Mouse (Mus musculus): Measurements from ENCODE around the gene Cops7b. TPM values are rescaled to one million over a fixed set of nuclear protein-coding genes. Genes with fewer than 3 reads are reported as not detected.
"Not testable (repeated sequence)": the region's sequence is repeated elsewhere in the genome, so short reads cannot be mapped to it uniquely, and the experiment has no call there.

The Cops7b gene
- polyA plus RNA-seq (2014; fragmentation: Nextera tagmentation; extraction: Ambion mirVana): 55.6 and 56.7 TPM in 2 replicates

DNA sequence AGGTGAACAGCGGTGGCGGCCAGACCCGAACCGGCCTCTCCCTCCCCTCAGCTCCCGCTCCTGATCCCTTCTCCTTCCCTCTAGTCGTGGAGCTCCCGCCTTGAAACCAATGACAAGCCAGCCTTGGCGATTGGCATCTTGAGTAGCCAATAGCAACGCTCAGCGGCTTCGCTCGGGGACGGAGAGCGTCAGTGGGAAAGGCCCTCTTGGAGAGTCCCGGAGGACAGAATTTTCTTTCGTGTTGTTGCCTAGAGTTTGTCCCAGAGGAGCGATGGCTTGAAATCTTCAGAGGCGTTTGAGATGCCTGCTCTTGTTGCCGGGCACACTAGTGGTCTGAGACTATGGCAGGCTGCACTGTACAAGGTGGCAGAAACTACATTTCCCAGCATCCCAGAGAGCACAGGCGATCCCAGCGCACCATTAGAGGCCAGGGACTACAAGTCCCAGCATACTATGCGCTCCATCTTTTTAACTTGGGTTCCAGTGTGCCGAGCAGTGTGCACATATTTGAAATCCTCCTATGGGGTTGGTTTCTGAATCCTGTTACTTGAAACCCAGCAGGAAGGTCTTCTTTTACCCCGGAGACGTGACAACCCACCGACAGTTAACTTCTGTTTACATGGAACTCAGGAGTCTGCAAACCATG is at the start of gene Cops7b, which contains the start of gene Pde6d:
Cops7b (plus strand) TSS at position 454 of the 646 bp plus-strand sequence.
Pde6d (minus strand) TSS at position 179 of the 646 bp plus-strand sequence.
- 0% methylated on average over 26 of the region's 26 CpGs for WGBS

DNA sequence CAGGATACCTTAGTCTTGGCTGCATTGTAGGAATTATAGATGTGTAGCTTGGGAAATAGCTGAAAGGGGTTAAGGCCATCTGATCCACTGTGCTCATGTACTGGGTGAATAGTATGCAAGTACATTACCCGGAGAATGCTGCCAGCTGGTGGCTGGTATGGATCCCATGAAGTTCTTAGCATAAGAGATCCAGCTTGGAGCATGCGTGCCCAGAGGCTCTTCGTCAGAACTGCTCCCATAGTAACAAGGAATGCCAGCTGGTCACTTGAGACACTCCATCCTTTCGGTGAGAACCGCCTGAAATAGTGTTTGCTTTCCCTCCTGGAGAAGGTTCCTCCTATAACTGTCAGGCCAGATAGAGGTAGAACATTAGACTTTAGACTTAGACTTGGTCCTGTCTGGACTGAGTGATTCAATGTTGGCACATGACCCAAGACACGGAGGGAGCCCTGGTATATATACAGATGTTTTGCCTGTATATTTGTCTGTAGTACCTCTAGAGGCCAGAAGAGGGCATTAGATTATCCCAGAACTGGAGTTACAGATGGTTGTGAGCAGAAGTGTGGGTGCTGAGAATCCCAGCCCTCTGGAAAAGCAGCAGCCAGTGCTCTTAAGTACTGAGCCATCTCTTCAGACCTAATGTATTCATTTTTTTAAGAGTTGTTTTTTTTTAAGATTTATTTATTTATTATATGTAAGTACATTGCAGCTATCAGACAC is 49.1 kb upstream of the Cops7b start:
- ATAC-seq (ENCODE audit: low FRiP score, low TSS enrichment) (no peak), DNase-seq (peak; percentile 18)
- H3K9ac ChIP-seq (replicated peaks; ENCODE audit: low read length): no peak overlapping the region
- no peak overlapping the region for H3K4me3 ChIP-seq (replicated peaks; ENCODE audit: low read depth, low read length)
- no peak overlapping the region for H3K27ac ChIP-seq (replicated peaks; ENCODE audit: low read depth, low read length)
- no peaks in the 10 kb centered on the region for H3K27me3 ChIP-seq (ENCODE audit: control insufficient read depth, insufficient read depth, low read length)
- peaks cover 33% of the 10 kb centered on the region for H3K36me3 ChIP-seq (ENCODE audit: control insufficient read depth, insufficient read depth, low read length)
- H3K4me1 ChIP-seq (ENCODE audit: control insufficient read depth, insufficient read depth, low read length): peaks cover 25% of the 10 kb centered on the region
- H3K4me2 ChIP-seq (ENCODE audit: low read length): no peak overlapping the region
- H3K9me3 ChIP-seq (ENCODE audit: control insufficient read depth, low read length): no peaks in the 10 kb centered on the region
- 85% methylated on average over 6 of the region's 6 CpGs for WGBS

More for the DNA sequence above, at the start of gene Cops7b, which contains the start of gene Pde6d:
- Histone ChIP-seq H3K27ac (replicated peaks; ENCODE audit: low read depth, low read length) (peak within 1 kb of the TSS; percentile 77), H3K9ac (replicated peaks; ENCODE audit: low read length) (peak within 1 kb of the TSS; percentile 88), H3K27me3 (ENCODE audit: control insufficient read depth, insufficient read depth, low read length) (no peaks in the 10 kb centered on the region), H3K4me2 (ENCODE audit: low read length) (peak within 1 kb of the TSS; percentile 80), H3K9me3 (ENCODE audit: control insufficient read depth, low read length) (no peaks in the 10 kb centered on the region), H3K4me3 (replicated peaks; ENCODE audit: low read depth, low read length) (peak within 1 kb of the TSS; percentile 91), H3K4me1 (ENCODE audit: control insufficient read depth, insufficient read depth, low read length) (peaks cover 11% of the 10 kb centered on the region), H3K36me3 (ENCODE audit: control insufficient read depth, insufficient read depth, low read length) (no peaks in the 10 kb centered on the region)
- ATAC-seq (ENCODE audit: low FRiP score, low TSS enrichment): peak; percentile 97
- DNase-seq: peak; percentile 97

DNA sequence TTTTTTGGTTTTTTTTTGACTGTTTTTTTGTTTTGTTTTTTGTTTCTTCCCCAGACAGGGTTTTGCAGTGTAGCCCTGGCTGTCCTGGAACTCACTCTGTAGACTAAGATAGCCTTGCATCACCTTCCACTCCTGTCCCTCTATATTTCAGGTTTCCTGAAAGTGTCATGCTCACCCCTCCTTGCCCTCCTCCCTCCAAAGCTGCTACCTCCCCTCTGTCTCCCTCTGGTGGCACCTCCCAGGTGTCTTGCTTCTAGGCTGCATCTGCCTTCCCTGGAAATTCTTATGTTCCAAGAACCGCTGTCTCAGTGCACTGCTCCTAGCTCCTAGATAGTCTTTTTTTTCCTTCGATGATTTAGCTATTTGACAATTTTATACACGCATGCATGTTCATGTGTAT is 44.3 kb upstream of the Cops7b start:
- peaks cover 26% of the 10 kb centered on the region for H3K36me3 ChIP-seq (ENCODE audit: control insufficient read depth, insufficient read depth, low read length)
- no peak overlapping the region for H3K4me3 ChIP-seq (replicated peaks; ENCODE audit: low read depth, low read length)
- no peaks in the 10 kb centered on the region for H3K4me1 ChIP-seq (ENCODE audit: control insufficient read depth, insufficient read depth, low read length)
- 74% methylated on average over 3 of the region's 3 CpGs for WGBS
- peak; percentile 15 for DNase-seq
- no peak overlapping the region for H3K27ac ChIP-seq (replicated peaks; ENCODE audit: low read depth, low read length)
- no peaks in the 10 kb centered on the region for H3K9me3 ChIP-seq (ENCODE audit: control insufficient read depth, low read length)
- no peak overlapping the region for H3K9ac ChIP-seq (replicated peaks; ENCODE audit: low read length)
- no peak for ATAC-seq (ENCODE audit: low FRiP score, low TSS enrichment)
- H3K4me2 ChIP-seq (ENCODE audit: low read length): no peak overlapping the region
- no peaks in the 10 kb centered on the region for H3K27me3 ChIP-seq (ENCODE audit: control insufficient read depth, insufficient read depth, low read length)

GRCm38 (mm10) chr1:86539583-86539982 is 43.1 kb upstream of the Cops7b start:
- not testable (repeated sequence) for H3K27ac ChIP-seq (replicated peaks; ENCODE audit: low read depth, low read length); H3K4me1 ChIP-seq (ENCODE audit: control insufficient read depth, insufficient read depth, low read length); ATAC-seq (ENCODE audit: low FRiP score, low TSS enrichment); H3K27me3 ChIP-seq (ENCODE audit: control insufficient read depth, insufficient read depth, low read length); H3K4me3 ChIP-seq (replicated peaks; ENCODE audit: low read depth, low read length); H3K9me3 ChIP-seq (ENCODE audit: control insufficient read depth, low read length); H3K4me2 ChIP-seq (ENCODE audit: low read length); DNase-seq; H3K9ac ChIP-seq (replicated peaks; ENCODE audit: low read length)
- WGBS: 88% methylated on average over 12 of the region's 12 CpGs
- peaks cover 35% of the 10 kb centered on the region for H3K36me3 ChIP-seq (ENCODE audit: control insufficient read depth, insufficient read depth, low read length)

- no peaks in the 10 kb centered on the region for H3K9me3 ChIP-seq (ENCODE audit: control insufficient read depth, low read length)
- ATAC-seq (ENCODE audit: low FRiP score, low TSS enrichment): no peak
- no peak overlapping the region for H3K4me3 ChIP-seq (replicated peaks; ENCODE audit: low read depth, low read length)
- no peak overlapping the region for H3K27ac ChIP-seq (replicated peaks; ENCODE audit: low read depth, low read length)
- peaks cover 54% of the 10 kb centered on the region for H3K36me3 ChIP-seq (ENCODE audit: control insufficient read depth, insufficient read depth, low read length)
- H3K9ac ChIP-seq (replicated peaks; ENCODE audit: low read length): no peak overlapping the region
- no peak overlapping the region for H3K4me2 ChIP-seq (ENCODE audit: low read length)
- 99% methylated on average over 2 of the region's 2 CpGs for WGBS
- DNase-seq: no peak
- no peaks in the 10 kb centered on the region for H3K4me1 ChIP-seq (ENCODE audit: control insufficient read depth, insufficient read depth, low read length)
- H3K27me3 ChIP-seq (ENCODE audit: control insufficient read depth, insufficient read depth, low read length): no peaks in the 10 kb centered on the region
Observed at GRCm38 (mm10) chr1:86542584-86542983, 40.1 kb upstream of the Cops7b start.

GRCm38 (mm10) chr1:86546797-86547196 is 35.9 kb upstream of the Cops7b start:
- H3K9me3 ChIP-seq (ENCODE audit: control insufficient read depth, low read length): no peaks in the 10 kb centered on the region
- peaks cover 51% of the 10 kb centered on the region for H3K36me3 ChIP-seq (ENCODE audit: control insufficient read depth, insufficient read depth, low read length)
- no peak overlapping the region for H3K27ac ChIP-seq (replicated peaks; ENCODE audit: low read depth, low read length)
- DNase-seq (no peak), ATAC-seq (ENCODE audit: low FRiP score, low TSS enrichment) (no peak)
- no peak overlapping the region for H3K9ac ChIP-seq (replicated peaks; ENCODE audit: low read length)
- 64% methylated on average over 3 of the region's 3 CpGs for WGBS
- H3K27me3 ChIP-seq (ENCODE audit: control insufficient read depth, insufficient read depth, low read length): no peaks in the 10 kb centered on the region
- no peak overlapping the region for H3K4me3 ChIP-seq (replicated peaks; ENCODE audit: low read depth, low read length)
- H3K4me2 ChIP-seq (ENCODE audit: low read length): no peak overlapping the region
- no peaks in the 10 kb centered on the region for H3K4me1 ChIP-seq (ENCODE audit: control insufficient read depth, insufficient read depth, low read length)

DNA sequence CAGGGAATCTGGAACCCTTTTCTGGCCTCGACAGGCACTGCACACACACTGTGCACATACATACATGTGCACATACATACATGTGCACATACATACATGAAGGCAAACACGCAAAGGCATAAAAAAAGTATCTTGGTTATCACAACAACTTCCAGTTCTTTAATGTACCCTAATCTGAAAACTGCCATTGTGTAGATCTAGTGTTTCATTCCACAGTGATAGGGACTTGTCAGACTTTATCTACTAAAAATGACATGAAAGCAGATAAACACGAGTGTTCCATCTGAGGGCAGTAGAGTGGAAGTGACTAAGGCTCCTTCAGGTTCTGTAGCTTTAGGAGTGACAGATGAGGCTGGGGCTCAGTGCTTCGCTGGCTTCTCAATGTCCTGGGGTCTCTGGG is 31.4 kb upstream of the Cops7b start:
- no peaks in the 10 kb centered on the region for H3K9me3 ChIP-seq (ENCODE audit: control insufficient read depth, low read length)
- H3K27me3 ChIP-seq (ENCODE audit: control insufficient read depth, insufficient read depth, low read length): no peaks in the 10 kb centered on the region
- DNase-seq (no peak), ATAC-seq (ENCODE audit: low FRiP score, low TSS enrichment) (no peak)
- 70% methylated on average over 4 of the region's 4 CpGs for WGBS
- H3K9ac ChIP-seq (replicated peaks; ENCODE audit: low read length): no peak overlapping the region
- H3K4me1 ChIP-seq (ENCODE audit: control insufficient read depth, insufficient read depth, low read length): no peaks in the 10 kb centered on the region
- H3K4me2 ChIP-seq (ENCODE audit: low read length): no peak overlapping the region
- peaks cover 10% of the 10 kb centered on the region for H3K36me3 ChIP-seq (ENCODE audit: control insufficient read depth, insufficient read depth, low read length)
- H3K4me3 ChIP-seq (replicated peaks; ENCODE audit: low read depth, low read length): no peak overlapping the region
- H3K27ac ChIP-seq (replicated peaks; ENCODE audit: low read depth, low read length): no peak overlapping the region

GRCm38 (mm10) chr1:86551877-86552276 is 30.8 kb upstream of the Cops7b start:
- ATAC-seq (ENCODE audit: low FRiP score, low TSS enrichment): no peak
- no peak for DNase-seq

DNA sequence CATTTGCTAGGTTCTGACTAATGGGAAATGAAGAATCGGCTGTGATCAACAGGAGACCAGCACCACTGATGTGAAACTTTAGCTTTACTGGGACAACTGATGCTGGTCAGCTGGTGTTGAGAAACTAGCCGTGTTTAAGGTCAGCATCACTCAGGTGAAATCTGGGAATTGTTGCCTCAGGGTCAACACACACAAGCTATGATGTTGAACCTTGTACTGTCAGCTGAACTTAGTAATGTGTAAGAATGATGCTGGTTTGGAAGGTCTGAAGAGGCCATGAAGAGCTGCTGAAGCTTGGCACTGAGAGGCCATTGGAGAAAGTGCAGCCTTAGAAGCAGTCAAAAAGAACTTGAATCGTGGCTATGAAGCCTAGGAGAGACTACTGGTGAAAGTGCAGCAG is 27.0 kb upstream of the Cops7b start:
- DNase-seq (no peak), ATAC-seq (ENCODE audit: low FRiP score, low TSS enrichment) (no peak)
- WGBS: 92% methylated on average over 3 of the region's 3 CpGs
- no peak overlapping the region for H3K4me2 ChIP-seq (ENCODE audit: low read length)
- H3K9me3 ChIP-seq (ENCODE audit: control insufficient read depth, low read length): no peaks in the 10 kb centered on the region
- H3K4me3 ChIP-seq (replicated peaks; ENCODE audit: low read depth, low read length): no peak overlapping the region
- H3K27ac ChIP-seq (replicated peaks; ENCODE audit: low read depth, low read length): no peak overlapping the region
- H3K9ac ChIP-seq (replicated peaks; ENCODE audit: low read length): no peak overlapping the region
- no peaks in the 10 kb centered on the region for H3K27me3 ChIP-seq (ENCODE audit: control insufficient read depth, insufficient read depth, low read length)
- no peaks in the 10 kb centered on the region for H3K4me1 ChIP-seq (ENCODE audit: control insufficient read depth, insufficient read depth, low read length)
- H3K36me3 ChIP-seq (ENCODE audit: control insufficient read depth, insufficient read depth, low read length): peaks cover 10% of the 10 kb centered on the region

More at GRCm38 (mm10) chr1:86551877-86552276, 30.8 kb upstream of the Cops7b start:
- WGBS: 15% methylated on average over 2 of the region's 2 CpGs
- Histone ChIP-seq H3K27ac (replicated peaks; ENCODE audit: low read depth, low read length) (no peak overlapping the region), H3K4me1 (ENCODE audit: control insufficient read depth, insufficient read depth, low read length) (no peaks in the 10 kb centered on the region), H3K27me3 (ENCODE audit: control insufficient read depth, insufficient read depth, low read length) (no peaks in the 10 kb centered on the region), H3K36me3 (ENCODE audit: control insufficient read depth, insufficient read depth, low read length) (peaks cover 10% of the 10 kb centered on the region), H3K4me2 (ENCODE audit: low read length) (no peak overlapping the region), H3K9me3 (ENCODE audit: control insufficient read depth, low read length) (no peaks in the 10 kb centered on the region), H3K4me3 (replicated peaks; ENCODE audit: low read depth, low read length) (no peak overlapping the region), H3K9ac (replicated peaks; ENCODE audit: low read length) (no peak overlapping the region)
